Mouse (Mus musculus) hindbrain, embryonic 12.5 days (tissue): ENCODE results near the gene Higd2a. TPM values are rescaled to one million over a fixed set of nuclear protein-coding genes. Genes with fewer than 3 reads are reported as not detected.

Experiments
- ATAC-seq: fragments of 200-750 bp; cut with Nextera tagmentation; 2 replicates; pipeline ENCODE4 v1.8.0; 2017; ENCODE audit warnings: moderate TSS enrichment; ENCODE audit not compliant: low FRiP score
- H3K27ac ChIP-seq: fragments of 300-500 bp; sonication (generic); 2 replicates; pipeline ENCODE4 v1.5.1; 2016; ENCODE audit warnings: mild to moderate bottlenecking
- H3K27me3 ChIP-seq: fragments of 300-500 bp; sonication (generic); 2 replicates; pipeline ENCODE4 v1.6.1; 2016; ENCODE audit warnings: mild to moderate bottlenecking
- H3K36me3 ChIP-seq: fragments of 300-500 bp; sonication (generic); 2 replicates; pipeline ENCODE4 v1.6.1; 2016; ENCODE audit warnings: mild to moderate bottlenecking
- H3K4me1 ChIP-seq: fragments of 300-500 bp; sonication (generic); 2 replicates; pipeline ENCODE4 v1.6.1; 2016
- H3K4me2 ChIP-seq: fragments of 300-500 bp; sonication (generic); replicated peaks from 2 replicates; pipeline ENCODE4 v1.6.1; 2016; ENCODE audit warnings: mild to moderate bottlenecking
- H3K4me3 ChIP-seq: fragments of 300-500 bp; sonication (generic); 2 replicates; pipeline ENCODE4 v1.5.1; 2016; ENCODE audit warnings: mild to moderate bottlenecking
- H3K9ac ChIP-seq: fragments of 300-500 bp; sonication (generic); 2 replicates; pipeline ENCODE4 v1.6.1; 2016; ENCODE audit warnings: mild to moderate bottlenecking, moderate library complexity
- H3K9me3 ChIP-seq: fragments of 300-500 bp; sonication (generic); replicated peaks from 2 replicates; pipeline ENCODE4 v1.6.1; 2016; ENCODE audit warnings: mild to moderate bottlenecking
- WGBS: fragments of 180-500 bp; shearing (Covaris S2); methylation state at CpG from one replicate; pipeline ENCODE4 v1.1.7; 2016; 5-methylcytosine and 5-hydroxymethylcytosine counted together
- polyA plus RNA-seq: library from polyadenylated mRNA; unstranded; fragments of >200 nt; fragmentation: Nextera tagmentation; extraction: Ambion mirVana; gene quantifications from 2 replicates; pipeline ENCODE4 v1.2.1, GENCODE M21; 2016

The Higd2a gene
- polyA plus RNA-seq, result 171 and 172 TPM in 2 replicates

DNA sequence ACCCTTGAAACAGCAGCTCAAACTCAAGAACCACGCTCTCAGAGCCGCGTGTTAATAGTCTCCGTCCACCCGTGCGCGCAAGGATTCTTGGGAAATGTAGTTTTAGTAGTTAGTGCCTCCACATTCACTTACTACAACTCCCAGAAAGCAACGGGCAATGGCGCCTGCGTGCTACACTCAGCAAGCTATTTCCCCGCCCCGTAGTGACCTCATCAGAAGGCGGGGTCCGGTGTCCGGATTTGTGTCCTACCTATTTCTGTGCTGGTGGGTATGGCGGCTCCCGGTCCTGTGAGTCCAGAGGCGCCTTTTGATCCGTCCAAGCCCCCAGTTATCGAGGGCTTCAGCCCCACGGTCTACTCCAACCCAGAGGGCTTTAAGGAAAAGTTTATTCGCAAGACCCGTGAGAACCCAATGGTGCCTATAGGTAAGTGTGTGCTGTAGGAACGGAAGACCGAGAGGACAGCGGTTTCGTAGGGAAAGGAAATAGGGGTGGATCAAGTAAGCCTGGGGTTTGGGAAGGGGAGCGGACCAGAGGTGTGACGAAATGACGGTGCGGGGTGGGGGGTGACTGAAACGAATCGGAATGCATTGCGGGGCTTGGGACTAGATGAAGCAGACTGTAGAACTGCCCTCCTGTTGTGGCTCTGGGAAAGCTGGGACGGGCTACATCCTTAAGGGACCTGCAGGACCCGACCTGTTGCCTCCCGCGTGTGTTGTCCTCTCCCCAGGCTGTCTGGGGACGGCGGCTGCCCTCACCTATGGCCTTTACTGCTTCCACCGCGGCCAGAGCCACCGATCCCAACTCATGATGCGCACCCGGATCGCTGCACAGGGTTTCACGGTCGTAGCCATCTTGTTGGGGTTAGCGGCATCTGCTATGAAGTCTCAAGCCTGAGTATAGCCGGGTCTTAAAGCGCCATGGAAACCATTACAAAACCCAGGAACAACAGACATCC, at the start of gene Higd2a, which contains the start of gene Nop16:
Higd2a (plus strand) TSS at position 212 of the 956 bp plus-strand sequence.
Nop16 (minus strand) TSS at position 95 of the 956 bp plus-strand sequence.
- Histone ChIP-seq H3K4me3 (peak within 1 kb of the TSS; percentile 58), H3K4me2 (peak within 1 kb of the TSS; percentile 74), H3K9ac (peak within 1 kb of the TSS; percentile 81), H3K9me3 (no peaks in the 10 kb centered on the region), H3K27ac (peak within 1 kb of the TSS; percentile 72), H3K36me3 (peaks cover 21% of the 10 kb centered on the region), H3K27me3 (no peaks in the 10 kb centered on the region), H3K4me1 (peaks cover 17% of the 10 kb centered on the region)
- ATAC-seq, result peak; percentile 97
- WGBS, result under 1% methylated on average over 48 of the region's 51 CpGs

DNA sequence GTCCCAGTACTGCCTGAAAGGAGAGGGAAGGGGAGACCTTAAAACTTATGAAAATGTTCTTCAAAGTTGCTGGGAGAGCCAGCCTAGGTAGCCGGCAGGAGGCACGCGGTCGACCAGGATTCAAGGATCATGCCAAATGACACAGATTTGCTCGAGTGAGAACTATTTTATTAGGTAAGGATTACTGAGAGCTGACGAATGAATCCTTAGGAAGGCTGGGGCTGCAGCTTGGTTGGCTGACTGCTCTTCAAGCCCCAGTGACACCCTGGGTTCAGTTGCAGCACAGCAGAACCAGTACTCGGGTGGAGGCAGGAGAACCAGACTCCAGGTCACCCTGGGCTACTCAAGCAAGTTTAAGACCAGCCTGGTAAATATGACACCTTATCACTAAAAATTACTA, 42.0 kb upstream of the Higd2a start:
- no peak overlapping the region for H3K4me3 ChIP-seq
- ATAC-seq, result no peak
- H3K4me2 ChIP-seq, result no peak overlapping the region
- WGBS, result 87% methylated on average over 7 of the region's 7 CpGs
- no peaks in the 10 kb centered on the region for H3K27me3 ChIP-seq
- no peak overlapping the region for H3K27ac ChIP-seq
- H3K9ac ChIP-seq, result no peak overlapping the region
- no peaks in the 10 kb centered on the region for H3K4me1 ChIP-seq
- H3K9me3 ChIP-seq, result no peaks in the 10 kb centered on the region
- peaks cover 64% of the 10 kb centered on the region for H3K36me3 ChIP-seq

DNA sequence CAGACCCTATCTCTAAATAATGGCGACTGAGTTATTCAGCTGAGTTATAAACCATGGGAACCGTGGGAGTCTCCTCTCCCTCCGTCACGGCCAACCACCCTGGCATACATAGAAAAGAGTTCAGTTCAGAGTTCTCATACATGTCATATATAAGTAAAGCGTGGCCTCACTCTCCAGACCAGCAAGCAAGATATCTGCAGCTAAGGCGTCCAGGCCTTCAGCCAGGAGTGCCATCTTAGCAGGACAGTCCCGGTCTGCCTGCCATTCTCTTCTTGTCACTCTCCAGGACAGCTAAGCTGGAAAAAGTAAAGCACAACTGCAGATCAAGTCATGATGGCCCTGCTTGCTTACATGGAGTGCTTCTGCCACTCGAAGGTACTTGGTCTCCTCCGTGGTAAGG, 33.8 kb upstream of the Higd2a start:
- no peak for ATAC-seq
- Histone ChIP-seq H3K4me2 (no peak overlapping the region), H3K9ac (no peak overlapping the region), H3K27me3 (no peaks in the 10 kb centered on the region), H3K9me3 (no peaks in the 10 kb centered on the region), H3K4me1 (no peaks in the 10 kb centered on the region), H3K27ac (no peak overlapping the region), H3K4me3 (no peak overlapping the region), H3K36me3 (peaks cover 97% of the 10 kb centered on the region)
- WGBS, result 94% methylated on average over 9 of the region's 9 CpGs

DNA sequence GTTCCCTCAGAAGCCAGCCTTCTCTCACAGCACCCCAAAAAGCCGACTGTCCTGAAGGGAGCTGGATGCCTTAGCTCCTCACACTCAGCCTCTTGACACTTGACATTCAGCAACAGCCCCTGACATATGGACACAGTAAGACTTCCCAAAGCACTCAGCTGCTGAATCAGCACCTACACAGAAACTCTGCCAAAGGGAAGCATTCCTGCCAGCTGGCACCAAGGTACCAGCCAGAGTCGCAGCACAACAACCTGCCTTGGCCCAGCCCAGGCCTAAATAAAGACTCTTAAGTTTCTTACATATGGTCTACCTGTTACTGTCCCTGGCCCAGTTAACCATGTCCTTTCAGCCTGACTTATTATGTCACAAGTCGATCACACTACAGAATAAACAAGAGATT, 33.2 kb upstream of the Higd2a start:
- H3K4me1 ChIP-seq, result no peaks in the 10 kb centered on the region
- no peak overlapping the region for H3K4me2 ChIP-seq
- peaks cover 97% of the 10 kb centered on the region for H3K36me3 ChIP-seq
- H3K9ac ChIP-seq, result no peak overlapping the region
- ATAC-seq, result no peak
- no peaks in the 10 kb centered on the region for H3K27me3 ChIP-seq
- no peaks in the 10 kb centered on the region for H3K9me3 ChIP-seq
- H3K4me3 ChIP-seq, result no peak overlapping the region
- H3K27ac ChIP-seq, result no peak overlapping the region
- 95% methylated on average over 3 of the region's 3 CpGs for WGBS

DNA sequence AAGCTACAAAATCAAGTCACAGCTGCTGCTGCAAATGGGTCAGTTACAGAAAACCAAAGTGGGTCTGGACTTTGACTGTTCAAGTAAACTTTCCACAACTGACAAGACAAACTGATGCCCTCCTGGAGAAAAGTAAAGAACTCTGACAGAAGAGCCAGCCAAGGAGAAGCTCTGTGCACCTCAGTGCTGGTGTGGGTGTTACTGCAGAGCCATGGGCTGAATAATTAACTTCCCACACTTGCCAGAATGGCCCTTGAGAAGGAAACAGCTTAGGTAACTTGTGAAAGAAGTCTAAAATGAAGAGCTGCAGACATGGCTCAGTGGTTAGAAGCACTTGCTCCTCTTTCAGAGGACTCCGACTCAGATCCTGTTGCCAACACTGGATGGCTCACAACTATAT, 32.4 kb upstream of the Higd2a start:
- no peak for ATAC-seq
- Histone ChIP-seq H3K27ac (no peak overlapping the region), H3K4me3 (no peak overlapping the region), H3K4me2 (no peak overlapping the region), H3K9ac (no peak overlapping the region), H3K27me3 (no peaks in the 10 kb centered on the region), H3K9me3 (no peaks in the 10 kb centered on the region), H3K4me1 (no peaks in the 10 kb centered on the region), H3K36me3 (peaks cover 96% of the 10 kb centered on the region)
- WGBS, result 92% methylated on average over 1 of the region's 1 CpGs

DNA sequence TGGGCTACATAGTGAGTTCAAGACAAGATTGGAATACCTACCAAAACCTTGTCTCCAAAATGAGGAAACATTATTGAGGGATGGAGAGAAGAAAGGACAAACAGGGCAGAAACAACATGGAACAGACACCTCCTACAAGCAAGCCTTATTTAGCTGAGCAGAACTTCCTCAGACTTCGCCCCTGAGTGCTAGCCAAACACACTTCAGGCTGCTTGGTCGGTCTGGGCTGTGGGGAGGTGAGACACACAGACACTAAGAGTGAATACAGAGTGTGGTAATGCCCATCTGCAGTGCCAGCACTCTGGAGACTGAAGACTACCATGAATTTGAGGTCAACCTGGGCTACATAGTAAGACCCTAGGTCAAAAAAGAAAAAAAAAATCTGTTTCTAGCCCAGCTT, 30.4 kb upstream of the Higd2a start:
- Histone ChIP-seq H3K4me3 (no peak overlapping the region), H3K9ac (no peak overlapping the region), H3K4me2 (no peak overlapping the region), H3K36me3 (peaks cover 79% of the 10 kb centered on the region), H3K4me1 (peaks cover 12% of the 10 kb centered on the region), H3K27me3 (no peaks in the 10 kb centered on the region), H3K27ac (no peak overlapping the region), H3K9me3 (no peaks in the 10 kb centered on the region)
- no peak for ATAC-seq
- WGBS, result 95% methylated on average over 2 of the region's 2 CpGs

DNA sequence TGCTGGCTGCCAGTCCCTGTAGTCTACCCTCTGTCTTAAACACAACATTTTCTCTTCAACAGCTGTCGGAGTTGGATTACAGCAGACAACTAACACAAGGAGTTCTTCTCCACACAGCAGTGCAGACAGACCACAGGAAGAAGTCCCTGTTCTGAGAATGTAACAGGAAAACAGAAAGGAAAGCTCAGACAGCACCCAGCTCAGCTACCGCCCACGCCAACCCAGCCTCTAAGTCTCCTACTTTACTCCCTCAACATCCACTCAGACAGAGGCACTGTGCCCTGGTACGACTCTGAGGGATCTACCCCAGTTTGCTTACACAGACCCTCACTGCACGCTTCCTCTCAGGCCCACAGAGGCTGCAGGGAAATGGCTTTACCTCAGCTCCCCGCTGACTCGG, 29.4 kb upstream of the Higd2a start:
- ATAC-seq, result no peak

DNA sequence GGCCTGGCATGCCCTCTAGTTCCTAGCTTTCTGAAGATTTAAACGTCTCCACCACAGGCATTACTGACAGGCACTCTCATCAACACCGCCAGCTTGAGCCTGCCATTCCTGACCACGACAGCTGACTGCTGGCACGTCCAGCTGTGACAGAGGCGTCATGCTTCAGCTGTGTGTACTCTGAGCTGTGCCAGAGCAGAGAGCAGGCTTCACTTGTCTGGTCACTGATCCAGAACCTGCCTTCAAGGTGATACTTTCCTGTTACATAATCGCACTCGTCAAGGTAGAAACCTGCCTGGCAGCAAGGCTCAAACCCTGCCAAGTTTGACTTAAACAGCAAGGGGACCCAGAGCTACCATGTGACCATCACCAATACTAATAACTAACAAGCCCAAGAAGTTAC, 27.4 kb upstream of the Higd2a start:
- H3K4me2 ChIP-seq, result no peak overlapping the region
- WGBS, result 84% methylated on average over 7 of the region's 7 CpGs
- no peaks in the 10 kb centered on the region for H3K9me3 ChIP-seq
- no peak for ATAC-seq
- no peak overlapping the region for H3K9ac ChIP-seq
- H3K36me3 ChIP-seq, result peaks cover 50% of the 10 kb centered on the region
- peaks cover 16% of the 10 kb centered on the region for H3K4me1 ChIP-seq
- H3K4me3 ChIP-seq, result no peak overlapping the region
- H3K27me3 ChIP-seq, result no peaks in the 10 kb centered on the region
- H3K27ac ChIP-seq, result no peak overlapping the region

More for the DNA sequence above, 29.4 kb upstream of the Higd2a start:
- 94% methylated on average over 7 of the region's 7 CpGs for WGBS
- Histone ChIP-seq H3K27ac (no peak overlapping the region), H3K4me1 (peaks cover 15% of the 10 kb centered on the region), H3K27me3 (no peaks in the 10 kb centered on the region), H3K9me3 (no peaks in the 10 kb centered on the region), H3K36me3 (peaks cover 70% of the 10 kb centered on the region), H3K4me3 (no peak overlapping the region), H3K9ac (no peak overlapping the region), H3K4me2 (no peak overlapping the region)

DNA sequence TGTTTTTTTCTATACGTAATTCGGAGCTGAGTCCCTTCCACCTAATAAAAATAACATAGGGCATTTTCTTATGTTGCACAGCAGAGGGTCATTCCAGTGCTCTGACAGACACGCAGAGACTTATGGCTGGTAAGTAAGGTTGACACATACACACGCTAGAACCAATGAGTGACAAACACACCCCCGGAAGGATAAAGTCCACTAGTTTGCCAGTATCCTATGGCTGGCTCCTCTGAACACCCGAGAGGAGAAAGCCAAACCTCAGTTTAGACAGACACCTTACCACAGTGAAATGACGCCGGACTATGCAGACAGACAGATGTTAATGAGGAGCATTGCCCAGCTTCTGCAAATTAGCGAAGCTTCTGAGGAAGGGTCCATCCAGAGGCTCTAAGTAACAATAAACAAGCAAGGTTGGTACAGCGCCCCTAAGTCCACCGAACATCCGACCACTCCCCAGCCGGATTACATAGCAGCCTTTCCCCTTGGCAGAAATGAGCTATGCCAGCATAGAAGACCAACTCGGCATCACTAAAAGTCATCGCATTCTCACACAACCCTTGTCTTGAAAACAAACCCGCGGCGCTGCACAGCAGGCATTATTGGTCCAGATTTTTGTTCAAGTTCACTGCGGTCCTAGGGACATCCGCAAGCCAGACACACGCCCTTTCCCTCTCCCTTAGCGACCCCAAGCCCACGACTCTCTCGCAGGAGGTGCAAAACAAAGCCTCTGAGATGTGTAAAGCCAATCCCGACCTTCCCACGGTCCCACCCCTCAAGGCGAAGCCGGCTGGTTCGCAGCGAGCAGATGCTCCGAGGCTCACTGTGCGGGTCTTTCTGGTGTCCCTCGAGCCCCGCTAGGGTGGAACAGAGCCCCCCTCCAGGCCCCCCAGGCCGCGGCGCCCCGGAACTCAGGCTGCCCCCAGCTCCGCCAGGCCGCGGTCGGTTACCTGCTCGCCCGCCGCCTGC, 25.5 kb upstream of the Higd2a start:
- H3K9ac ChIP-seq, result peak overlapping the region; percentile 97
- peaks cover 30% of the 10 kb centered on the region for H3K36me3 ChIP-seq
- peak overlapping the region; percentile 92 for H3K27ac ChIP-seq
- no peaks in the 10 kb centered on the region for H3K9me3 ChIP-seq
- H3K27me3 ChIP-seq, result no peaks in the 10 kb centered on the region
- 12% methylated on average over 45 of the region's 45 CpGs for WGBS
- peak; percentile 81 for ATAC-seq
- H3K4me2 ChIP-seq, result peak overlapping the region; percentile 90
- H3K4me3 ChIP-seq, result peak overlapping the region; percentile 98
- H3K4me1 ChIP-seq, result peaks cover 16% of the 10 kb centered on the region

DNA sequence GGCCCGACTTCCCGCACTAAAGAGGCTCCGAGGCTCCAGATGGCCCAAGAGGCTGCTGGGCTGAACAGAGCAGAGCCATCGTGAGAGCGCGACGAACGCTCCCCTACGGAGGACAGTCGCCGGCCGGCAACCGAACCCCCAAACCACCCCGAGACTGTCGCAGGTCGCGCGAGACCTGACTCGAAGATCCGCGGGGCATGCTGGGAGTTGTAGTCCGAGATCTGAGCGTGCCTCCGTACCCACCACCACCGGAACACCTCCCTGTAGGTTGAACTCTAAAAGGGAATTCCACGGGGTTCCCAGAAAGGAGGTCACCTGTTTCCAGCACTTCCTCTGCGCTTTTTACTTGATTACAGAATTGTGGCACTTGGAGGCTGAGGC, 24.8 kb upstream of the Higd2a start, which contains the start of gene 4833439L19Rik:
4833439L19Rik (minus strand) TSS at position 235 of the 381 bp plus-strand sequence.
- Histone ChIP-seq H3K4me3 (peak within 1 kb of the TSS; percentile 98), H3K9me3 (no peaks in the 10 kb centered on the region), H3K27ac (peak within 1 kb of the TSS; percentile 92), H3K36me3 (peaks cover 24% of the 10 kb centered on the region), H3K9ac (peak within 1 kb of the TSS; percentile 97), H3K4me2 (peak within 1 kb of the TSS; percentile 90), H3K27me3 (no peaks in the 10 kb centered on the region), H3K4me1 (peaks cover 16% of the 10 kb centered on the region)
- under 1% methylated on average over 27 of the region's 27 CpGs for WGBS
- peak; percentile 94 for ATAC-seq

DNA sequence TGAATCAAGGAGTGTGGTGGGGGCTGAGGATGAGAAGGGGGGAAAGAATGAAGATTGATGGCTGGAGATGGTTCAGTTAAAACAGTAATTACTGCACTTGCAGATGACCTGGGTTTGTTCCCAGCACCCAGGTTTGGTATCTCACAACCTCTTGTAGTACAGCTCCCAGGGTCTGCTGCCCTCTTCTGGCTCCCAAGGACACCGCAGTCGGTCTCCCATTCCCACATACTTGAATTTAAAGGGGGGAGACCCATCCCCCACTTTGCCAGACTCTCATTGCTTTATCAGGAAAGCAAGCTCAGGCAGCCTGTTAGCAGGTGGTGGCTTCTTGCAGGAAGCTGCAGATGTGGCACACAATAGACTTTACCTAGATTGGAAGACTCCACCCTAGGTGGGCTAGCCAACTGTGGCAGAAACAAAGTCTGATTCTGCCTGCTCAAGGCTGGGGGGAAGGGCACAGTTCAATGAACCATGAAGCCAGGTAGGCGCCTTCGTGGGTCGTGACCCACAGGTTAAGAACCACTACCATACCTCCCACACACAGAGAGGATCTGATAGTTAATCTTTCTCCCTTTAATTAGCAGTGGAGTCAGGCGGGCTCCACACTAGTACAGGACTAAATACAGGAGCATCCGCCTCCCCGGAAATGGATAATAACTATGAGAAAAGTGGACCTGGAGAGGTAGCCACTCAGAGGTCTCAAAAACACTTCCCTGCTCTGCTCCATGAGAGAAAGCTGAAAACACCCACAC, 24.2 kb upstream of the Higd2a start:
- Histone ChIP-seq H3K9ac (no peak overlapping the region), H3K36me3 (peaks cover 18% of the 10 kb centered on the region), H3K9me3 (no peaks in the 10 kb centered on the region), H3K27me3 (no peaks in the 10 kb centered on the region), H3K4me3 (peak overlapping the region; percentile 98), H3K4me2 (peak overlapping the region; percentile 90), H3K4me1 (peaks cover 16% of the 10 kb centered on the region), H3K27ac (peak overlapping the region; percentile 92; the same call in 1 of the 2 replicates)
- WGBS, result 49% methylated on average over 8 of the region's 8 CpGs
- ATAC-seq, result peak; percentile 5; the same call in 1 of the 2 replicates
